Mouse (Mus musculus) heart, embryonic 10.5 days (tissue): ENCODE results near the gene Slc12a8. TPM values are rescaled to one million over a fixed set of nuclear protein-coding genes. Genes with fewer than 3 reads are reported as not detected.

ENCODE experiments used
- DNase-seq: peaks from one replicate; pipeline ENCODE4 v3.0.0-alpha.2; 2017; ENCODE audit warnings: low spot score
- H3K27ac ChIP-seq: fragments of 300-500 bp; sonication (generic); 2 replicates; pipeline ENCODE4 v1.5.1; 2016; ENCODE audit warnings: mild to moderate bottlenecking
- H3K27me3 ChIP-seq: fragments of 300-500 bp; sonication (generic); 2 replicates; pipeline ENCODE4 v1.6.1; 2016; ENCODE audit warnings: mild to moderate bottlenecking; ENCODE audit not compliant: poor library complexity, insufficient read depth, severe bottlenecking
- H3K36me3 ChIP-seq: fragments of 300-500 bp; sonication (generic); 2 replicates; pipeline ENCODE4 v1.6.1; 2016; ENCODE audit warnings: mild to moderate bottlenecking, moderate library complexity
- H3K4me1 ChIP-seq: fragments of 300-500 bp; sonication (generic); 2 replicates; pipeline ENCODE4 v1.6.1; 2016; ENCODE audit warnings: mild to moderate bottlenecking
- H3K4me3 ChIP-seq: fragments of 300-500 bp; sonication (generic); 2 replicates; pipeline ENCODE4 v1.5.1; 2016; ENCODE audit warnings: mild to moderate bottlenecking, moderate library complexity
- H3K9me3 ChIP-seq: fragments of 300-500 bp; sonication (generic); 2 replicates; pipeline ENCODE4 v1.6.1; 2016; ENCODE audit warnings: mild to moderate bottlenecking, moderate library complexity
- WGBS: fragments of 180-500 bp; shearing (Covaris S2); methylation state at CpG from one replicate; pipeline ENCODE4 v1.1.7; 2016; 5-methylcytosine and 5-hydroxymethylcytosine counted together
- polyA plus RNA-seq: library from polyadenylated mRNA; unstranded; fragments of >200 nt; fragmentation: Nextera tagmentation; extraction: Ambion mirVana; gene quantifications from 2 replicates; pipeline ENCODE4 v1.2.1, GENCODE M21; 2016

The Slc12a8 gene
- polyA plus RNA-seq, 1 experiment from 2014 or later: 0.99 TPM

DNA sequence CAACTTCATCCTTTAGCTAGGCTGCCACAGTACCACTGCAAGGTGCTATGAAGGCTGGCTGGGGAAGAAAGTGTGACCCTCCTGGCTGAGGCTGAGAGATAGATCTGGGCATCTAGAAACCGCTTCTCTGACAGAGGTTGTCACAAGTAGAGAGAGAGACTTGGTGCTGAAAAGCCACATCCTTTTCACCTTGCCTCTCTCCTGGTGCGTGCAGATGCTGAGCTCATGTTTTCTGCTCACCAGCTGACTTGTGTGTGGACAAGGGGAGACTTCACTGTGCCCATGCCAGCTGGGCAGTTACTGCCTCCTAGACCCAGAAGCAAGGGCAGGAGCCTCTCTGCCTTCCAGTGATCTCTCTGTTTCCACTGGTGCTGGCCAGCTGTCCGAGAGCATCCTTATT lies 170.6 kb downstream of the Slc12a8 start:
- Histone ChIP-seq H3K36me3 (peaks cover 6% of the 10 kb centered on the region; the same call in 1 of the 2 replicates), H3K4me1 (peaks cover 72% of the 10 kb centered on the region), H3K27me3 (no peaks in the 10 kb centered on the region), H3K27ac (peak overlapping the region; percentile 52; the same call in 1 of the 2 replicates), H3K4me3 (peak overlapping the region; percentile 92; the same call in 1 of the 2 replicates), H3K9me3 (no peaks in the 10 kb centered on the region)
- 53% methylated on average over 3 of the region's 3 CpGs for WGBS
- DNase-seq: no peak

DNA sequence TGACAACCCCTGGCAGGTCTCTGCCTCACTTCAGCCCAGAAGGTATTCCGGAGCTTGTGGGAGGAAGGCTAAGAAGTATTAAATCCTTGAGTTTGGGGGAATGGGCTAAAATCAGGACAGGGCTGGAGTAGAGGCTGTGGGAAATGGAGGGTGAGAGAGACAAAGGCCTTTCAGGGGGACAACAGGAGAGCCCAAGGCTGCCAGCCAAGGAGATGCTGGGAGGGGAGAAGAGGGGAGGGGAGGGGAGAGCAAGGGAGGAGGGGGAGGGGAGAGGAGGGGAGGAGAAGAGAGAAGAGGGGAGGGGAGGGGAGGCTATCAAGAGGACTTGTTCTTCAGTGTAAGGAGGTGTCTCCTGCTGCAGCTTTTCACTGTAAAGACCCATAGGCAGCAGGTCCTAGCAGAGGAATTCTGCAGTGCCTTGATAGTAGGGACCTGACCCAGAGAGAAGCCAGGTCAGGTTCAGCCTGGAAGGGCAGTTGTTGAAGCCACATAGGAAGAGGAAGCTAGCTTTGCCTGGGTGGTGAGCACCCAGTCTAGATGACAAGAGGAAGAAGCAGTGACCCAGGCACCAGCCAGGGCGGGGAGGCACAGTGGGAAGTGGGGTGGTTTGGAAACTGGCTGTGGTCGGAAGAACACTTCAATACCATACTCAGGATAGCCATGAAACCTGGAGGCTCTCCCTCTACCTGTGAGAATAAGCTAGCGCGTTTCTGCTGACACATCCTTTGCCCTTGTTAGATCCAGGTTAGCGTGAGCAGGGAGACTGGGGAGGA lies 174.0 kb downstream of the Slc12a8 start:
- no peak overlapping the region for H3K4me3 ChIP-seq
- no peaks in the 10 kb centered on the region for H3K27me3 ChIP-seq
- peak overlapping the region; percentile 24; the same call in 1 of the 2 replicates for H3K27ac ChIP-seq
- 76% methylated on average over 6 of the region's 6 CpGs for WGBS
- H3K9me3 ChIP-seq: no peaks in the 10 kb centered on the region
- peaks cover 83% of the 10 kb centered on the region for H3K4me1 ChIP-seq
- peaks cover 15% of the 10 kb centered on the region for H3K36me3 ChIP-seq
- DNase-seq: no peak

DNA sequence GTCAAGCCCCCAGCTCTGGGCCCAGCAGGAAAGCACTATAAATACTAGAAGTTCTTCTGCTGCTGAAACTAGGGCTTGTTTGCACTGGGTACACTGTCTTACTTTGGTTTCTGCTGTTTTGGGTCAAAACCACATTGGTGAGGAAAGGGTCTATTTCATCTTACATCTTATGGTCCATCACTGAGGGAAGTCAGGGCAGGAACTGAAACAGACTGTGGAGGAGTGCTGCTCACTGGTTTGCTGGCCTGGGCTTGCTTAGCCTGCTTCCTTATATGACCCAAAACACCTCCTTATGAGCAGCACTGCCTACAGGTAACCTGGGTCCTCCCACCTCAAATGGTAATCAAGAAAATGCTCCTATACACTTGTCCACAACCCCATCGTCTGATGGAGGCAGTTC lies 176.4 kb downstream of the Slc12a8 start:
- no peak for DNase-seq
- no peaks in the 10 kb centered on the region for H3K9me3 ChIP-seq
- H3K27ac ChIP-seq: no peak overlapping the region
- no peak overlapping the region for H3K4me3 ChIP-seq
- no peaks in the 10 kb centered on the region for H3K27me3 ChIP-seq
- WGBS: 73% methylated on average over 1 of the region's 1 CpGs
- H3K36me3 ChIP-seq: peaks cover 13% of the 10 kb centered on the region
- peaks cover 84% of the 10 kb centered on the region for H3K4me1 ChIP-seq

DNA sequence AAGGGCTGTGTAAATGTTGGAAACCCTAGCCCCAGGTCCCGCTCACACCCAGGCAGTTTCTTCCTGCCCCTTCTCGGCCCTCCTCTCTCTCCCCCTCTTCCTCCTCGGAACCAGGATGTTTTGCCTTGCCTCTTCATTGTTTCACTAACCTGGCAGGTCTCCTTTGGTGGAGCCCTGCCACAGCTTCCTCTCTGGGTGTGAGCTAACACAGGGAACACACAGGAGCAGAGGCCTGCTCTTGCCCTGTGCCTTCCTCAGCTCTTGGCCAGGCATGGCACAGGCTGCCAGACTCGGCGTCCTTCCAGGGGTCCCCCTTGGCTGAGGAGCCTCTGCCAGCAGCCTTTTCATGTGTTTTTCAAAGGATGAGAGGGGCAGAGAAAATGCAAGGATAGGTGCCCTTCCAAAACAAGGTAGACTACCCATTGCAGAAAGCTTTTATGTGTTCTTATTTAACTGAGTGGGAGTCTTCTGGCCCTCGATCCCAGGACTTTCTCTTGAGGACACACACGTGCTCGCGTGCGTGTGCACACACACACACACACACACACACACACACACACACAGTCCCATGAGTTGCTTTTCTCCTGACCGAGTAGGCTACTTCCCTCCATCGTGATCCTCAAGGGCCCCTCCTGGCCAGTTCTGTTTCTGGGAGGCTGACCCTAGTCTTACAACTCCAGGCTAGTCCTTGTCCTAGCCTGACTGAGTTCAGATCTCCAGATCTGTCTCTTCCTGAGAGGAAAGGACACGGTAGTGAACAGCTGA lies 179.9 kb downstream of the Slc12a8 start:
- no peaks in the 10 kb centered on the region for H3K9me3 ChIP-seq

DNA sequence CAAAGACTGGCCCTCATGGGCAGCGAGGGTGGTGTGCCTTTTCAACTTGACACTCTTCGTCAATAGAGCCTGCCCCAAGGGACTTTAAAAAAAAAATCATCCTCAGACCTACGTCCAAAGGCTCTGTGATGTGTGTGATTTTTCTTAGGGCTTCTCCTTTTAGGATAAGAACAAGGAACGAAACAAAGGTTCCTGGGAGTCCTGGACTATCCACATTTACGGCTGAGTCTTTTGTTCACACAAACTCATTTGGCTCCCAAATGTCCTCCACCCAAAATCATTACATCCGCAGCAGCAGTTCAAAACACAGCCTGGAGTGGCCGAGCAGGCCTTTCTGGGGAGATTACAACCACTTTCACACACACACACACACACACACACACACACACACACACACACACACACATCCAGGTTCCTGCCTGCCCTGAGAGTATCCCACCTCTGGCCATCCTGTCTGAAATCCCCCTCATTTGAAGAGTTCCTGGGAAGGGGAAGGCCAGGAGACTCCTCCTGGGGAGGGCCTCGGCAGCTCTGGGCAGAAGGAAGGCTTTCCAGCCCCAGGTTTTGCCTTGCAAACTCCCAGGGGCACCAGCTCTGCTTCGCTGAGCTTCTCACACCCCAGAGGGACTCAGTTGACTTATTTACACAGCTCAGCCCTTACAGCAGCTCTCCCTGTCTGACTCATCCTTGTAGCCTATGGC lies 180.6 kb downstream of the Slc12a8 start:
- no peak for DNase-seq
- Histone ChIP-seq H3K4me1 (peaks cover 60% of the 10 kb centered on the region), H3K27me3 (no peaks in the 10 kb centered on the region), H3K27ac (peak overlapping the region; percentile 57; the same call in 1 of the 2 replicates), H3K9me3 (no peaks in the 10 kb centered on the region), H3K36me3 (peaks cover 22% of the 10 kb centered on the region), H3K4me3 (no peak overlapping the region)
- WGBS: 54% methylated on average over 9 of the region's 9 CpGs

More for the DNA sequence above, 179.9 kb downstream of the Slc12a8 start:
- no peak for DNase-seq
- H3K27me3 ChIP-seq: no peaks in the 10 kb centered on the region
- H3K4me3 ChIP-seq: no peak overlapping the region
- H3K4me1 ChIP-seq: peaks cover 66% of the 10 kb centered on the region
- 72% methylated on average over 13 of the region's 13 CpGs for WGBS
- H3K36me3 ChIP-seq: peaks cover 23% of the 10 kb centered on the region
- peak overlapping the region; percentile 57 for H3K27ac ChIP-seq

DNA sequence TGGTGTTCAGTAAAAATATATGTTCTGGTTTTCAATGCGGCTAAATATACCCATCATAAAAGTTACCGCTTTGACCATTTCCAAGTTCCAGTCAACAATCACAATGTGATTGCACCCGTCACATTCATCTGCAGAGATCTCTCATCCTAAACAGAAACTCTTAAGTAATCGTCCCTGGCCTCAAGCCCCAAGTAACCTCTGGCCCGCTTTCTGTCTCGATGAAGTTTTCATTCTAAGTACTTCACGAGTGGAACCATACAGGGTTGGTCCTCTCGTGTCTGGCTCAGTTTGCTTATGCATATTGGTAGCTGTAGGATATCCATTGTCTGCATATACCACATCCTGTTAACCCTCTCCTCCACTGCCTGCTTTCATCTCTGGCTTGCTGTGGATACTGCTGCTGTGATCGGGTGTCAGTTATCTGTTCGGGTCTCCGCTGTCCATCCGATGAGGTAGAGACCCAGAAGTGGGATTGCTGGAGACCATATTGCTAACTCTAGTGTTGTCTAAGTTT lies 181.2 kb downstream of the Slc12a8 start:
- Histone ChIP-seq H3K9me3 (no peaks in the 10 kb centered on the region), H3K4me1 (peaks cover 57% of the 10 kb centered on the region), H3K4me3 (no peak overlapping the region), H3K36me3 (peaks cover 18% of the 10 kb centered on the region), H3K27ac (peak overlapping the region; percentile 57; the same call in 1 of the 2 replicates), H3K27me3 (no peaks in the 10 kb centered on the region)
- no peak for DNase-seq
- WGBS: 70% methylated on average over 12 of the region's 12 CpGs

DNA sequence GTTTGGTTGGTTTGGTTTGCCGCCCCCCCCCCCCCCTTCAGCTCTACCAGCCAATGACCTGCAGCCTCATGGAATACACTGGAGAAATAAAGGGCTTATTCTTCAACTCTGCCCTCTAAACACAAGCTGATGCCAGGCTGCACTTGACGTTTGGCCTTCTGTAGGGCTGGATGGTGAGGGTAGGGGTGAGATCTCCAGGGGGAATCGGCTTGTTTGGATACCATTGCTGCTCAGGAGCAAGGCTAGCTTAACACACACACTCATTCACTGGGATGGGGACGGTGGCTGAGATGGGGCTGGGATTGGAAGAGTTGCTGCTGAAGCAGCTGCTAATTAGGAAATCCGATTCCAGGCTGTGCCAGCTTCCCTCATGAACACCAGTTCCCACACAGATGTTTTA lies 183.5 kb downstream of the Slc12a8 start:
- no peak overlapping the region for H3K4me3 ChIP-seq
- 75% methylated on average over 5 of the region's 5 CpGs for WGBS
- H3K27ac ChIP-seq: no peak overlapping the region
- DNase-seq: no peak
- no peaks in the 10 kb centered on the region for H3K27me3 ChIP-seq
- peaks cover 63% of the 10 kb centered on the region for H3K4me1 ChIP-seq
- no peaks in the 10 kb centered on the region for H3K9me3 ChIP-seq
- 0 out of 2 replicates have a peak, but pooled peaks cover 9% of the 10 kb centered on the region for H3K36me3 ChIP-seq

DNA sequence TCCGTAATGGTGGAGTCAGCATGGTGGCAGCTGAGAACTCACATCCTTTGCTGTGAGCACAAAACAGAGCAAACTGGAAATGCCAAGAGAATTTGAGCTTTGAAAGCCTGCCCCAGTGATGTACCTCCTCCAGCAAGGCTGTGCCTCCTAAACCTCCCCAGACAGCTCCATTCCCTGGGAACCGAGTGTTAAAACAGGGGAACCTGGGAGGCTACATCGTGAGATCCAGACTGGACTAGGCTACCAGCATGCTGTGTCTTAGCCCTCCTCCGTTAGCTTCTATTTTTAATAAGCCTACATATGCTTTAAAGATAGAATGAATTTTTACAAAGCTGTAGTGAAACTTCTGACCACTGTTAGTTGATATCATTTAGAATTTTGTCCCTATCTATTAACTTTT lies 184.7 kb downstream of the Slc12a8 start:
- WGBS: 89% methylated on average over 4 of the region's 4 CpGs
- Histone ChIP-seq H3K4me1 (peaks cover 54% of the 10 kb centered on the region), H3K27me3 (no peaks in the 10 kb centered on the region), H3K36me3 (peaks cover 14% of the 10 kb centered on the region), H3K27ac (no peak overlapping the region), H3K9me3 (no peaks in the 10 kb centered on the region), H3K4me3 (no peak overlapping the region)
- DNase-seq: no peak

DNA sequence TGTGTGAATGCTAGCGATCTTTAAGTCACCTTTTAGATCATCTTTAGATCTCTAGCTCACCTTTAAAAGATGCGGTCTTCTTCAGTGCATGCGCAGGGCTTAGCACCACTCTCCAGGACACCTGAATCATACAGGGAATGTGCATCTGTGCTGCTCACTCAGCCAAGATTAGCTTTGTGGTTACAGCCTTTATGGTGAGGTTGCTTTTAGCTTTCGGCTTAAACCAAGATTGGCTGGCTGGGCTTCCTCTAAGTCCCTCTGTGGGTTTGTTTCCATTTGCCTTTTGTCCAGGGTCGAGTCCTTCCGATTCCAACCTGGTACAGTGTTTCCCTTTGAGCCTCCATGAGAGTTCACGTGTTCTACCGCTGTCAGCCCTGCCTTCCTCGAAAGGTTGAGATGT lies 187.2 kb downstream of the Slc12a8 start:
- WGBS: 79% methylated on average over 9 of the region's 9 CpGs
- Histone ChIP-seq H3K27ac (peak overlapping the region; percentile 54), H3K36me3 (peaks cover 21% of the 10 kb centered on the region), H3K9me3 (no peaks in the 10 kb centered on the region), H3K27me3 (no peaks in the 10 kb centered on the region), H3K4me3 (no peak overlapping the region), H3K4me1 (peaks cover 42% of the 10 kb centered on the region)
- DNase-seq: no peak

DNA sequence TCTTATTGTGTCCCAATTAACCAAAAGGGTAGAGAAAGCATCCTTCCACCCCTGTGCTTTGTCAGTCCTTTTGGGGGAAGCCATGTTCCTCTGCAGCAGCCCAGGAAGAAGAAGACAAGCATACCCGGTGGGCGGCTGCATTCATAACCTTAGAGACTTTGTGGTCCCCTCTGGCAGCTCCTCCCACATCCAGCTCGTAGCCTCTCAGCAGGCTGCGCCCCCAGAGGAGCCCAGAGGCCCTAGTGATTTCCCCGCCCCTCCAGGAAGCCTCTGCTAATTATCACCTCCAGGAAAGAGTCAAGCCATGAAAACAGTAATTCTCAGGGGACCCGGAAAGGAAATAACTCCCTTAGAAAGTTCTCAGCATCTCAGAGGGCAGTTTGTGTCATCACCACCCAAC lies 188.1 kb downstream of the Slc12a8 start:
- WGBS: 10% methylated on average over 6 of the region's 6 CpGs
- peak; percentile 82 for DNase-seq
- Histone ChIP-seq H3K36me3 (peaks cover 20% of the 10 kb centered on the region), H3K4me3 (peak overlapping the region; percentile 13; the same call in 1 of the 2 replicates), H3K9me3 (no peaks in the 10 kb centered on the region), H3K27ac (peak overlapping the region; percentile 54), H3K27me3 (no peaks in the 10 kb centered on the region), H3K4me1 (peaks cover 50% of the 10 kb centered on the region)

DNA sequence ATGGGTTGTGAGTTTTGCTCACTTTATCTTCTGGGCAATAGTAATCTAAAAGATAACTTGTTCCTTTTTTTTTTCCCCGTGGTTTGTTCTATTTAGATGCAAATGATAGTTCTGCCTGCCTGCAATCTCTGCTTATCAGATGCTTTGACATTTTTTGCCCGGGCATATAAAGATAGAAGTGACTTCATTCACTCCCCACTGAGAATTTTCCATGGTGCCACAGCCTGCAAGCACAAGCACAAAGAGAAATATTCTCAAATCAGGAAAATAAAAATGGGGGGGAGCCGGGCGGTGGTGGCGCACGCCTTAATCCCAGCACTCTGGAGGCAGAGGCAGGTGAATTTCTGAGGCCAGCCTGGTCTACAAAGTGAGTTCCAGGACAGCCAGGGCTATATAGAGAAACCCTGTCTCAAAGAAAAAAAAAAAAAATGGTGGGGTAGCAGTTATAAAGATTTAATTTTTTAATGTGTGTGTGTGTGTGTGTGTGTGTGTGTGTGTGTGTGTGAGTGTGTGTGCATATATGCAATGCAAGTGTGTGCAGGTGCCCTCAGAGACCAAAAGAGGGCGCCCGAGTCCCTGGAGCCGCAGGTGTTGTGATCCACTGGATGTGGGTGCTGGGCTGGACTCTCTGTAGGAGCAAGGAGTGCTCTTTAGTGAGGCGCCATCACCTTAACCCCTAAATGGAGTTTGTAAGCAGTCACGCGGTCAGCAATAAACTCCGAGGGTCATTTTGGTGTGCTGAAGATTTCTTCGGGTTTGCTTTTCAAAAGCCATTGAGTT lies 189.2 kb downstream of the Slc12a8 start:
- H3K27ac ChIP-seq: no peak overlapping the region
- no peaks in the 10 kb centered on the region for H3K9me3 ChIP-seq
- peaks cover 27% of the 10 kb centered on the region for H3K36me3 ChIP-seq
- 87% methylated on average over 14 of the region's 14 CpGs for WGBS
- H3K4me3 ChIP-seq: no peak overlapping the region
- no peak for DNase-seq
- no peaks in the 10 kb centered on the region for H3K27me3 ChIP-seq
- peaks cover 57% of the 10 kb centered on the region for H3K4me1 ChIP-seq

DNA sequence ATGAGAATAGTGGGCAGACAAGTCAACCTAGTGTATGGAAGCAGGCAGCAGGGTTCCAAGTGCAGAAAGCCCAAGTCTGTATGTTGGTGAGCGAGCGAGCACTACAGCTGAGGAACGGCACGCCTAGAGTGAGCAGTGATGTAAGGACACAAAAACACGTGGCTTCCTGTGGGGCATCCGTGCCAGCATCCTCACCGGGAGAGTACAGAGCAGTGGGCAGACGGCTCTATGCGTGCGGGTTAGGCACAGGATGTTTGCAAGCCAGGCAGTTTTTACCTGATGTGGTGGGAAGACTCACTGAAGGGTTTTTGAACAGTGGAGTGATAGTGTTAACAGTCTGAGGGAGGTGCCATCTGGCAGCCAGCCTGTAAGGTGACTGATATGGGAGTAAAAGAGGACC lies 190.9 kb downstream of the Slc12a8 start:
- no peak for DNase-seq
- no peak overlapping the region for H3K27ac ChIP-seq
- H3K36me3 ChIP-seq: peaks cover 39% of the 10 kb centered on the region
- H3K9me3 ChIP-seq: no peaks in the 10 kb centered on the region
- 91% methylated on average over 10 of the region's 10 CpGs for WGBS
- no peaks in the 10 kb centered on the region for H3K27me3 ChIP-seq
- peaks cover 66% of the 10 kb centered on the region for H3K4me1 ChIP-seq
- no peak overlapping the region for H3K4me3 ChIP-seq
